Mouse (Mus musculus): Measurements from ENCODE around the gene Atrn. TPM values are rescaled to one million over a fixed set of nuclear protein-coding genes. Genes with fewer than 3 reads are reported as not detected.
A peak's percentile ranks its signal among the peaks of the same experiment; 100 is the strongest.

The Atrn gene
- polyA plus RNA-seq, 1 experiment = 37.7 TPM

GRCm38 (mm10) chr2:130914873-130915272 is 8.6 kb downstream of the Atrn start:
- no peak for TF ChIP-seq POLR2A (IDR thresholded peaks at IDR 0.05; ENCODE audit: borderline replicate concordance, extremely low read depth, insufficient read depth, insufficient read length, poor library complexity, severe bottlenecking)
- TF ChIP-seq CTCF (IDR thresholded peaks at IDR 0.05; ENCODE audit: borderline replicate concordance, extremely low read depth, insufficient read depth, insufficient read length) = no peak
- peak; percentile 1 for DNase-seq (ENCODE audit: low read depth)

- DNase-seq (ENCODE audit: low read depth) = peak; percentile 1
- TF ChIP-seq CTCF (IDR thresholded peaks at IDR 0.05; ENCODE audit: borderline replicate concordance, extremely low read depth, insufficient read depth, insufficient read length) = no peak
- no peak for TF ChIP-seq POLR2A (IDR thresholded peaks at IDR 0.05; ENCODE audit: borderline replicate concordance, extremely low read depth, insufficient read depth, insufficient read length, poor library complexity, severe bottlenecking)
Observed at GRCm38 (mm10) chr2:130916521-130917147, 10.3 kb downstream of the Atrn start.

GRCm38 (mm10) chr2:130917686-130918085 is 11.4 kb downstream of the Atrn start:
- TF ChIP-seq POLR2A (IDR thresholded peaks at IDR 0.05; ENCODE audit: borderline replicate concordance, extremely low read depth, insufficient read depth, insufficient read length, poor library complexity, severe bottlenecking) (no peak), CTCF (IDR thresholded peaks at IDR 0.05; ENCODE audit: borderline replicate concordance, extremely low read depth, insufficient read depth, insufficient read length) (no peak)
- DNase-seq (ENCODE audit: low read depth) = no peak

- no peak for TF ChIP-seq POLR2A (IDR thresholded peaks at IDR 0.05; ENCODE audit: borderline replicate concordance, extremely low read depth, insufficient read depth, insufficient read length, poor library complexity, severe bottlenecking)
- TF ChIP-seq CTCF (IDR thresholded peaks at IDR 0.05; ENCODE audit: borderline replicate concordance, extremely low read depth, insufficient read depth, insufficient read length) = no peak
- DNase-seq (ENCODE audit: low read depth) = no peak
Observed at GRCm38 (mm10) chr2:130919062-130919593, 12.8 kb downstream of the Atrn start.

- no peak for TF ChIP-seq POLR2A (IDR thresholded peaks at IDR 0.05; ENCODE audit: borderline replicate concordance, extremely low read depth, insufficient read depth, insufficient read length, poor library complexity, severe bottlenecking)
- no peak for TF ChIP-seq CTCF (IDR thresholded peaks at IDR 0.05; ENCODE audit: borderline replicate concordance, extremely low read depth, insufficient read depth, insufficient read length)
- no peak for DNase-seq (ENCODE audit: low read depth)
Observed at GRCm38 (mm10) chr2:130924950-130925349, 18.7 kb downstream of the Atrn start.

GRCm38 (mm10) chr2:130928031-130928430 is 21.7 kb downstream of the Atrn start:
- DNase-seq (ENCODE audit: low read depth) = no peak
- TF ChIP-seq CTCF (IDR thresholded peaks at IDR 0.05; ENCODE audit: borderline replicate concordance, extremely low read depth, insufficient read depth, insufficient read length) (no peak), POLR2A (IDR thresholded peaks at IDR 0.05; ENCODE audit: borderline replicate concordance, extremely low read depth, insufficient read depth, insufficient read length, poor library complexity, severe bottlenecking) (no peak)

- no peak for TF ChIP-seq POLR2A (IDR thresholded peaks at IDR 0.05; ENCODE audit: borderline replicate concordance, extremely low read depth, insufficient read depth, insufficient read length, poor library complexity, severe bottlenecking)
- TF ChIP-seq CTCF (IDR thresholded peaks at IDR 0.05; ENCODE audit: borderline replicate concordance, extremely low read depth, insufficient read depth, insufficient read length) = no peak
- DNase-seq (ENCODE audit: low read depth) = no peak
Observed at GRCm38 (mm10) chr2:130928530-130928929, 22.2 kb downstream of the Atrn start.

GRCm38 (mm10) chr2:130929994-130930393 is 23.7 kb downstream of the Atrn start:
- TF ChIP-seq CTCF (IDR thresholded peaks at IDR 0.05; ENCODE audit: borderline replicate concordance, extremely low read depth, insufficient read depth, insufficient read length) (no peak), POLR2A (IDR thresholded peaks at IDR 0.05; ENCODE audit: borderline replicate concordance, extremely low read depth, insufficient read depth, insufficient read length, poor library complexity, severe bottlenecking) (no peak)
- DNase-seq (ENCODE audit: low read depth) = no peak

- no peak for TF ChIP-seq POLR2A (IDR thresholded peaks at IDR 0.05; ENCODE audit: borderline replicate concordance, extremely low read depth, insufficient read depth, insufficient read length, poor library complexity, severe bottlenecking)
- TF ChIP-seq CTCF (IDR thresholded peaks at IDR 0.05; ENCODE audit: borderline replicate concordance, extremely low read depth, insufficient read depth, insufficient read length) = no peak
- DNase-seq (ENCODE audit: low read depth) = no peak
Observed at GRCm38 (mm10) chr2:130932865-130933264, 26.6 kb downstream of the Atrn start.

- DNase-seq (ENCODE audit: low read depth) = no peak
- no peak for TF ChIP-seq POLR2A (IDR thresholded peaks at IDR 0.05; ENCODE audit: borderline replicate concordance, extremely low read depth, insufficient read depth, insufficient read length, poor library complexity, severe bottlenecking)
- TF ChIP-seq CTCF (IDR thresholded peaks at IDR 0.05; ENCODE audit: borderline replicate concordance, extremely low read depth, insufficient read depth, insufficient read length) = no peak
Observed at GRCm38 (mm10) chr2:130949781-130950180, 43.5 kb downstream of the Atrn start.

GRCm38 (mm10) chr2:130950548-130950947 is 44.3 kb downstream of the Atrn start:
- peak; percentile 90 for DNase-seq (ENCODE audit: low read depth)
- peak; percentile 91; the same call in 1 of the 2 replicates for TF ChIP-seq CTCF (IDR thresholded peaks at IDR 0.05; ENCODE audit: borderline replicate concordance, extremely low read depth, insufficient read depth, insufficient read length)
- no peak for TF ChIP-seq POLR2A (IDR thresholded peaks at IDR 0.05; ENCODE audit: borderline replicate concordance, extremely low read depth, insufficient read depth, insufficient read length, poor library complexity, severe bottlenecking)

- DNase-seq (ENCODE audit: low read depth) = no peak
- TF ChIP-seq POLR2A (IDR thresholded peaks at IDR 0.05; ENCODE audit: borderline replicate concordance, extremely low read depth, insufficient read depth, insufficient read length, poor library complexity, severe bottlenecking) = no peak
- TF ChIP-seq CTCF (IDR thresholded peaks at IDR 0.05; ENCODE audit: borderline replicate concordance, extremely low read depth, insufficient read depth, insufficient read length) = no peak
Observed at GRCm38 (mm10) chr2:130958906-130959305, 52.6 kb downstream of the Atrn start.

Measured in brain, embryonic 14.5 days (tissue).